Mouse (Mus musculus) right cerebral cortex, postnatal 36 days (tissue): Measurements from ENCODE around the gene Depdc7.

Experiments
- DNase-seq, 2 experiments: peaks; one replicate each; pipeline ENCODE4 v3.0.0; 2022; ENCODE audit warnings: low spot score in 2 of 2, mixed read lengths in 1 of 2

Gene Depdc7

GRCm38 (mm10) chr2:104716279-104716678, 26.4 kb downstream of the Depdc7 start, which contains the start of gene Pin1rt1:
Gene Pin1rt1 (minus strand): TSS chr2:104716379.
- DNase-seq, result no peak

- no peak for DNase-seq
Measured at GRCm38 (mm10) chr2:104714254-104714691, 28.4 kb downstream of the Depdc7 start.

- no peak for DNase-seq
Measured at GRCm38 (mm10) chr2:104712486-104712809, 30.2 kb downstream of the Depdc7 start.

- DNase-seq, result peak; percentile 43 to 50
Measured at GRCm38 (mm10) chr2:104711585-104712485, 30.8 kb downstream of the Depdc7 start, which contains the start of gene Tcp11l1. Gene Tcp11l1 (minus strand): TSS chr2:104712169.

GRCm38 (mm10) chr2:104710670-104711370, 31.9 kb downstream of the Depdc7 start:
- DNase-seq, result no peak

GRCm38 (mm10) chr2:104709786-104710337, 32.8 kb downstream of the Depdc7 start:
- DNase-seq, result no peak

- DNase-seq, result no peak
Measured at GRCm38 (mm10) chr2:104704355-104704754, 38.3 kb downstream of the Depdc7 start.

GRCm38 (mm10) chr2:104703158-104703557, 39.5 kb downstream of the Depdc7 start:
- no peak for DNase-seq

- DNase-seq, result no peak
Measured at GRCm38 (mm10) chr2:104699659-104700058, 43.0 kb downstream of the Depdc7 start.

GRCm38 (mm10) chr2:104692551-104692950, 50.1 kb downstream of the Depdc7 start:
- no peak for DNase-seq

- DNase-seq, result no peak
Measured at GRCm38 (mm10) chr2:104690720-104691119, 52.0 kb downstream of the Depdc7 start.

- DNase-seq, result no peak
Measured at GRCm38 (mm10) chr2:104688724-104689123, 54.0 kb downstream of the Depdc7 start.

GRCm38 (mm10) chr2:104688321-104688720, 54.4 kb downstream of the Depdc7 start:
- DNase-seq, result no peak

GRCm38 (mm10) chr2:104687261-104687660, 55.4 kb downstream of the Depdc7 start:
- DNase-seq, result no peak

- peak; percentile 50 to 62 for DNase-seq
Measured at GRCm38 (mm10) chr2:104685418-104685817, 57.3 kb downstream of the Depdc7 start.

- no peak for DNase-seq
Measured at GRCm38 (mm10) chr2:104684771-104685170, 57.9 kb downstream of the Depdc7 start.

- DNase-seq, result no peak
Measured at GRCm38 (mm10) chr2:104677326-104677725, 65.4 kb downstream of the Depdc7 start.
